Mouse (Mus musculus): Measurements from ENCODE around the gene Esyt1. TPM values are rescaled to one million over a fixed set of nuclear protein-coding genes. Genes with fewer than 3 reads are reported as not detected.
A peak's percentile ranks its signal among the peaks of the same experiment; 100 is the strongest.
"Not testable (repeated sequence)": the region's sequence is repeated elsewhere in the genome, so short reads cannot be mapped to it uniquely, and the experiment has no call there.

The Esyt1 gene
- 10 to 100 TPM; 23.6 to 39.0 TPM for total RNA-seq (2021)
- long read RNA-seq, experiment 1, transcript Esyt1-201 (31 exons, 3,981 nt) = major isoform, 26 of 36 reads
- long read RNA-seq, experiment 1, partial matches to known transcripts = 9 of 36 reads
- long read RNA-seq, experiment 1, other reads (novel, unspliced or antisense) = 1 of 36 reads
- long read RNA-seq, experiment 2, transcript Esyt1-201 (31 exons, 3,981 nt) = major isoform, 10 of 28 reads
- long read RNA-seq, experiment 2, partial matches to known transcripts = 15 of 28 reads
- long read RNA-seq, experiment 2, other reads (novel, unspliced or antisense) = 3 of 28 reads

- DNase-seq (ENCODE audit: low spot score in 2 of 2) = peak; percentile 81 to 88
Observed at GRCm38 (mm10) chr10:128525671-128526308, at the start of gene Esyt1. Esyt1 (minus strand) TSS chr10:128525871.

- no peak for DNase-seq (ENCODE audit: low spot score in 2 of 2)
Observed at GRCm38 (mm10) chr10:128575063-128575462, 49.4 kb upstream of the Esyt1 start.

- DNase-seq (ENCODE audit: low spot score in 2 of 2) = peak; percentile 93 to 96
Observed at GRCm38 (mm10) chr10:128565788-128566531, 40.3 kb upstream of the Esyt1 start, which contains the start of gene Pa2g4. Pa2g4 (minus strand) TSS chr10:128565987.

- no peak for DNase-seq (ENCODE audit: low spot score in 2 of 2)
Observed at GRCm38 (mm10) chr10:128565206-128565787, 39.6 kb upstream of the Esyt1 start.

- no peak for DNase-seq (ENCODE audit: low spot score in 2 of 2)
Observed at GRCm38 (mm10) chr10:128563544-128563943, 37.9 kb upstream of the Esyt1 start.

- no peak for DNase-seq (ENCODE audit: low spot score in 2 of 2)
Observed at GRCm38 (mm10) chr10:128556963-128557362, 31.3 kb upstream of the Esyt1 start.

GRCm38 (mm10) chr10:128556286-128556685 lies 30.6 kb upstream of the Esyt1 start:
- no peak for DNase-seq (ENCODE audit: low spot score in 2 of 2)

- DNase-seq (ENCODE audit: low spot score in 2 of 2) = not testable (repeated sequence)
Observed at GRCm38 (mm10) chr10:128555567-128555966, 29.9 kb upstream of the Esyt1 start.

- not testable (repeated sequence) for DNase-seq (ENCODE audit: low spot score in 2 of 2)
Observed at GRCm38 (mm10) chr10:128550144-128550823, 24.6 kb upstream of the Esyt1 start.

- DNase-seq (ENCODE audit: low spot score in 2 of 2) = not testable (repeated sequence)
Observed at GRCm38 (mm10) chr10:128549682-128550057, 24.0 kb upstream of the Esyt1 start.

- peak; percentile 89 to 90 for DNase-seq (ENCODE audit: low spot score in 2 of 2)
Observed at GRCm38 (mm10) chr10:128548947-128549681, 23.4 kb upstream of the Esyt1 start, which contains the start of gene Rpl41. Rpl41 (minus strand) TSS chr10:128549305.

- peak in 1 of 2 experiments; percentile 29 for DNase-seq (ENCODE audit: low spot score in 2 of 2)
Observed at GRCm38 (mm10) chr10:128548051-128548791, 22.6 kb upstream of the Esyt1 start.

GRCm38 (mm10) chr10:128547361-128548032 lies 21.8 kb upstream of the Esyt1 start, which contains the start of gene Zc3h10:
Zc3h10 (minus strand) TSS chr10:128547774.
- DNase-seq (ENCODE audit: low spot score in 2 of 2) = peak; percentile 82 to 85

GRCm38 (mm10) chr10:128546787-128547186 lies 21.1 kb upstream of the Esyt1 start:
- no peak for DNase-seq (ENCODE audit: low spot score in 2 of 2)

- no peak for DNase-seq (ENCODE audit: low spot score in 2 of 2)
Observed at GRCm38 (mm10) chr10:128546361-128546760, 20.7 kb upstream of the Esyt1 start.

GRCm38 (mm10) chr10:128545570-128545898 lies 19.9 kb upstream of the Esyt1 start:
- DNase-seq (ENCODE audit: low spot score in 2 of 2) = no peak

- DNase-seq (ENCODE audit: low spot score in 2 of 2) = no peak
Observed at GRCm38 (mm10) chr10:128544674-128545569, 19.3 kb upstream of the Esyt1 start.

Measured in adrenal gland, adult 18-20 months (tissue).